Mouse (Mus musculus) hindbrain, embryonic 13.5 days (tissue): ENCODE results near the gene Pitx1. TPM values are rescaled to one million over a fixed set of nuclear protein-coding genes. Genes with fewer than 3 reads are reported as not detected.

Experiments used
- ATAC-seq: fragments of 200-750 bp; cut with Nextera tagmentation; 2 replicates; pipeline ENCODE4 v1.8.0; 2017; ENCODE audit warnings: moderate TSS enrichment; ENCODE audit not compliant: low FRiP score
- H3K27ac ChIP-seq: fragments of 300-500 bp; sonication (generic); 2 replicates; pipeline ENCODE4 v1.5.1; 2015; ENCODE audit warnings: inconsistent platforms, mild to moderate bottlenecking, moderate library complexity
- H3K27me3 ChIP-seq: fragments of 300-500 bp; sonication (generic); 2 replicates; pipeline ENCODE4 v1.6.1; 2015; ENCODE audit warnings: mild to moderate bottlenecking, inconsistent platforms
- H3K36me3 ChIP-seq: fragments of 300-500 bp; sonication (generic); 2 replicates; pipeline ENCODE4 v1.6.1; 2015; ENCODE audit warnings: mild to moderate bottlenecking, inconsistent platforms
- H3K4me1 ChIP-seq: fragments of 300-500 bp; sonication (generic); replicated peaks from 2 replicates; pipeline ENCODE4 v1.6.1; 2015; ENCODE audit warnings: inconsistent platforms
- H3K4me2 ChIP-seq: fragments of 300-500 bp; sonication (generic); 2 replicates; pipeline ENCODE4 v1.6.1; 2015; ENCODE audit warnings: inconsistent platforms, mild to moderate bottlenecking, moderate library complexity
- H3K4me3 ChIP-seq: fragments of 300-500 bp; sonication (generic); 2 replicates; pipeline ENCODE4 v1.5.1; 2015; ENCODE audit warnings: mild to moderate bottlenecking, inconsistent platforms
- H3K9ac ChIP-seq: fragments of 300-500 bp; sonication (generic); 2 replicates; pipeline ENCODE4 v1.6.1; 2015; ENCODE audit warnings: mild to moderate bottlenecking, inconsistent platforms
- H3K9me3 ChIP-seq: fragments of 300-500 bp; sonication (generic); 2 replicates; pipeline ENCODE4 v1.6.1; 2016; ENCODE audit warnings: inconsistent platforms
- WGBS: fragments of 180-500 bp; shearing (Covaris S2); methylation state at CpG from one replicate; pipeline ENCODE4 v1.1.7; 2015; 5-methylcytosine and 5-hydroxymethylcytosine counted together
- polyA plus RNA-seq: library from polyadenylated mRNA; unstranded; fragments of >200 nt; fragmentation: Nextera tagmentation; extraction: Ambion mirVana; gene quantifications from 2 replicates; pipeline ENCODE4 v1.2.1, GENCODE M21; 2015

Gene Pitx1
- polyA plus RNA-seq, 1 experiment from 2014 or later: 0.22 TPM

- Histone ChIP-seq H3K4me1 (no peaks in the 10 kb centered on the region), H3K4me3 (no peak overlapping the region), H3K4me2 (no peak overlapping the region), H3K27ac (no peak overlapping the region), H3K9me3 (no peaks in the 10 kb centered on the region), H3K27me3 (0 out of 2 replicates have a peak, but pooled peaks cover 4% of the 10 kb centered on the region), H3K9ac (no peak overlapping the region; the same call in 1 of the 2 replicates), H3K36me3 (no peaks in the 10 kb centered on the region)
- no peak for ATAC-seq
- WGBS: 95% methylated on average over 10 of the region's 10 CpGs
Measured at GRCm38 (mm10) chr13:55809707-55810106, 26.3 kb downstream of the Pitx1 start.

- no peak for ATAC-seq
Measured at GRCm38 (mm10) chr13:55809041-55809623, 26.9 kb downstream of the Pitx1 start.

GRCm38 (mm10) chr13:55803973-55804372, 32.0 kb downstream of the Pitx1 start:
- no peak overlapping the region for H3K4me2 ChIP-seq
- no peaks in the 10 kb centered on the region for H3K27me3 ChIP-seq
- H3K27ac ChIP-seq: no peak overlapping the region
- no peak overlapping the region for H3K4me3 ChIP-seq
- no peaks in the 10 kb centered on the region for H3K9me3 ChIP-seq
- H3K4me1 ChIP-seq: no peaks in the 10 kb centered on the region
- no peaks in the 10 kb centered on the region for H3K36me3 ChIP-seq
- ATAC-seq: no peak
- WGBS: 100% methylated on average over 1 of the region's 1 CpGs
- H3K9ac ChIP-seq: no peak overlapping the region

More at GRCm38 (mm10) chr13:55809041-55809623, 26.9 kb downstream of the Pitx1 start:
- no peaks in the 10 kb centered on the region for H3K4me1 ChIP-seq
- H3K4me3 ChIP-seq: no peak overlapping the region
- 80% methylated on average over 7 of the region's 7 CpGs for WGBS
- H3K9ac ChIP-seq: no peak overlapping the region
- no peaks in the 10 kb centered on the region for H3K36me3 ChIP-seq
- no peak overlapping the region for H3K27ac ChIP-seq
- H3K4me2 ChIP-seq: no peak overlapping the region
- no peaks in the 10 kb centered on the region for H3K9me3 ChIP-seq
- H3K27me3 ChIP-seq: 0 out of 2 replicates have a peak, but pooled peaks cover 4% of the 10 kb centered on the region

GRCm38 (mm10) chr13:55801246-55801645, 34.7 kb downstream of the Pitx1 start:
- no peaks in the 10 kb centered on the region for H3K4me1 ChIP-seq
- 68% methylated on average over 2 of the region's 2 CpGs for WGBS
- H3K4me3 ChIP-seq: no peak overlapping the region
- H3K9ac ChIP-seq: no peak overlapping the region
- H3K27me3 ChIP-seq: no peaks in the 10 kb centered on the region
- no peaks in the 10 kb centered on the region for H3K36me3 ChIP-seq
- H3K4me2 ChIP-seq: no peak overlapping the region
- no peak overlapping the region for H3K27ac ChIP-seq
- no peak for ATAC-seq
- H3K9me3 ChIP-seq: no peaks in the 10 kb centered on the region

GRCm38 (mm10) chr13:55786120-55786519, 49.9 kb downstream of the Pitx1 start:
- Histone ChIP-seq H3K27me3 (no peaks in the 10 kb centered on the region), H3K4me3 (no peak overlapping the region), H3K9ac (no peak overlapping the region), H3K4me1 (no peaks in the 10 kb centered on the region), H3K9me3 (no peaks in the 10 kb centered on the region), H3K36me3 (no peaks in the 10 kb centered on the region), H3K27ac (no peak overlapping the region), H3K4me2 (no peak overlapping the region)
- 84% methylated on average over 11 of the region's 11 CpGs for WGBS
- ATAC-seq: no peak

- Histone ChIP-seq H3K36me3 (no peaks in the 10 kb centered on the region), H3K4me3 (no peak within 1 kb of the TSS), H3K9me3 (no peaks in the 10 kb centered on the region), H3K27ac (no peak within 1 kb of the TSS), H3K9ac (no peak within 1 kb of the TSS), H3K4me2 (no peak within 1 kb of the TSS), H3K27me3 (no peaks in the 10 kb centered on the region), H3K4me1 (no peaks in the 10 kb centered on the region)
- 95% methylated on average over 3 of the region's 3 CpGs for WGBS
- ATAC-seq: no peak
Measured at GRCm38 (mm10) chr13:55784268-55784667, 51.7 kb downstream of the Pitx1 start, which contains the start of gene Catsper3. Catsper3 (plus strand) TSS chr13:55784568.

- Histone ChIP-seq H3K27ac (no peak overlapping the region), H3K4me2 (no peak overlapping the region), H3K9ac (no peak overlapping the region), H3K36me3 (no peaks in the 10 kb centered on the region), H3K27me3 (no peaks in the 10 kb centered on the region), H3K9me3 (no peaks in the 10 kb centered on the region), H3K4me3 (no peak overlapping the region), H3K4me1 (no peaks in the 10 kb centered on the region)
- 73% methylated on average over 11 of the region's 11 CpGs for WGBS
- no peak for ATAC-seq
Measured at GRCm38 (mm10) chr13:55775056-55775455, 60.9 kb downstream of the Pitx1 start.

Other genes starting within 250 kb of the Pitx1 start
- 44.8 and 49.8 TPM in 2 replicates for gene B4galt7, start 236.3 kb downstream of the Pitx1 start, polyA plus RNA-seq
- gene Caml, start 213.2 kb downstream of the Pitx1 start, polyA plus RNA-seq: 101 and 105 TPM in 2 replicates
- gene Ddx46, start 201.2 kb downstream of the Pitx1 start, polyA plus RNA-seq: 29.6 and 30.6 TPM in 2 replicates
- 67.5 and 70.8 TPM in 2 replicates for gene B230219D22Rik, start 143.1 kb downstream of the Pitx1 start, polyA plus RNA-seq
- 141 and 142 TPM in 2 replicates for gene Txndc15, start 121.5 kb downstream of the Pitx1 start, polyA plus RNA-seq
- gene Pcbd2, start 108.8 kb downstream of the Pitx1 start, polyA plus RNA-seq: 23.3 and 26.0 TPM in 2 replicates
- not detected in 2 replicates for gene Catsper3, start 51.6 kb downstream of the Pitx1 start, polyA plus RNA-seq